Mouse (Mus musculus): ENCODE results near the gene Pappa. TPM values are rescaled to one million over a fixed set of nuclear protein-coding genes. Genes with fewer than 3 reads are reported as not detected.
A peak's percentile ranks its signal among the peaks of the same experiment; 100 is the strongest.

Pappa gene
- polyA plus RNA-seq, 1 experiment, result 4.4 TPM

GRCm38 (mm10) chr4:65124369-65125151 lies 586 bp downstream of the Pappa start:
- TF ChIP-seq CTCF (IDR thresholded peaks at IDR 0.05; ENCODE audit: control insufficient read depth, insufficient read depth, insufficient replicate concordance, low read depth, low read length), result no peak
- no peak for TF ChIP-seq POLR2A (IDR thresholded peaks at IDR 0.05; ENCODE audit: control insufficient read depth, low read depth, low read length)
- H3K27ac ChIP-seq (ENCODE audit: control insufficient read depth, insufficient read depth, low read depth, low read length), result no peak overlapping the region
- 0 out of 2 replicates have a peak, but pooled peaks cover 2% of the 10 kb centered on the region for H3K27me3 ChIP-seq (ENCODE audit: control insufficient read depth, insufficient read depth, low read length)
- peaks cover 14% of the 10 kb centered on the region for H3K4me1 ChIP-seq (ENCODE audit: control insufficient read depth, insufficient read depth, low read length)
- H3K36me3 ChIP-seq (ENCODE audit: control insufficient read depth, insufficient read depth, low read length), result no peaks in the 10 kb centered on the region
- H3K4me3 ChIP-seq (ENCODE audit: control insufficient read depth, low read depth, low read length), result peak overlapping the region; percentile 51

DNA sequence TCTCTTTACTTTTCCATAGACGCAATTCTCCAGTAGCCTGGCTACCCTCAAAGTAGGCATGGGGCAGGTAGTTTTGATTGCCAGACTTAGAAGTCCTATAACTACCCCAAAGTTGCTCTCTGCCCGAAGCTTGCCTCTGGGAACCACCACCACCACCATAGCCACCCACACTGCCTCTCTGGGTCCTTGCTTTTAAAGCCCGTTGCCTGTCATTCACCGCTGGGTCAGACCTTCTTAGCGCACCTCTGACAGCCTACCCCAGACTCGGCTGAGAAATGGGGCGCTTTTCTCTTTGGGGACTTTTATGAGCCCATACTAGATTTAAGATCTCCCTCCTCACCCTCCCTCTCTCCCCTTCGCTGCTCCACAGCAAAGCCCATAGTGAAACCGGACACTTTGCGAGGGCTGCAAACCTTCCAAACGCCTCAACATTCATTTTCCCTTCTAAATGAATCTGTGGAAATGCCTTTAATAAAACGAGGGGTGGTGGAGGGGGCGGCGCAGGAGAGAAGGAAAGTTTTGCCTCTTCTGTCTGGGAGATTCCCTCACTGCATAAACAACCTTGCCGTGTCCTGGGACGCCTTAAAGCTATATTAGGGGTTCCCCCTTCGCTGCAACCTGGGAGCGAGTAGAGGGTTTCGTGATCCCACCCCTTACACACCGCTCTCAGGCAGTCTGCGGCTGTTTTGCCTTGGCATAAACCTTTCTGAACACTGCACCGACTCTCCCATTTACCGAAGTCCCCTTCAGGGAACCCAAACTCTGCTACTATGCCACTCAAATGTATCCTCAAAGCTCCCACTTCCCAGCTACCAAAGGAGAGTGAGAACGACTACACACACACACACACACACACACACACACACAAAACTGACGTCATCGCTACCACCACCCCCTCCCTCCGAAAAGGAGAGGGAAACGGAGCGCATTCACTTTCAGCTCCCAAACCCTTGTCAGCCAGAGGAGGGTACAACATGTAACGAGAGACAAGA lies 1.7 kb downstream of the Pappa start:
- TF ChIP-seq POLR2A (IDR thresholded peaks at IDR 0.05; ENCODE audit: control insufficient read depth, low read depth, low read length) (no peak), CTCF (IDR thresholded peaks at IDR 0.05; ENCODE audit: control insufficient read depth, insufficient read depth, insufficient replicate concordance, low read depth, low read length) (no peak)
- Histone ChIP-seq H3K27me3 (ENCODE audit: control insufficient read depth, insufficient read depth, low read length) (0 out of 2 replicates have a peak, but pooled peaks cover 2% of the 10 kb centered on the region), H3K36me3 (ENCODE audit: control insufficient read depth, insufficient read depth, low read length) (no peaks in the 10 kb centered on the region), H3K4me1 (ENCODE audit: control insufficient read depth, insufficient read depth, low read length) (peaks cover 14% of the 10 kb centered on the region), H3K27ac (ENCODE audit: control insufficient read depth, insufficient read depth, low read depth, low read length) (peak overlapping the region; percentile 42; the same call in 1 of the 2 replicates), H3K4me3 (ENCODE audit: control insufficient read depth, low read depth, low read length) (peak overlapping the region; percentile 62)

GRCm38 (mm10) chr4:65126451-65127290 lies 2.7 kb downstream of the Pappa start:
- H3K27me3 ChIP-seq (ENCODE audit: control insufficient read depth, insufficient read depth, low read length), result 0 out of 2 replicates have a peak, but pooled peaks cover 2% of the 10 kb centered on the region
- H3K36me3 ChIP-seq (ENCODE audit: control insufficient read depth, insufficient read depth, low read length), result no peaks in the 10 kb centered on the region
- TF ChIP-seq CTCF (IDR thresholded peaks at IDR 0.05; ENCODE audit: control insufficient read depth, insufficient read depth, insufficient replicate concordance, low read depth, low read length), result no peak
- TF ChIP-seq POLR2A (IDR thresholded peaks at IDR 0.05; ENCODE audit: control insufficient read depth, low read depth, low read length), result no peak
- H3K4me1 ChIP-seq (ENCODE audit: control insufficient read depth, insufficient read depth, low read length), result peaks cover 14% of the 10 kb centered on the region
- H3K27ac ChIP-seq (ENCODE audit: control insufficient read depth, insufficient read depth, low read depth, low read length), result peak overlapping the region; percentile 12; the same call in 1 of the 2 replicates
- H3K4me3 ChIP-seq (ENCODE audit: control insufficient read depth, low read depth, low read length), result peak overlapping the region; percentile 62

- TF ChIP-seq CTCF (IDR thresholded peaks at IDR 0.05; ENCODE audit: control insufficient read depth, insufficient read depth, insufficient replicate concordance, low read depth, low read length) (no peak), POLR2A (IDR thresholded peaks at IDR 0.05; ENCODE audit: control insufficient read depth, low read depth, low read length) (no peak)
- no peak overlapping the region for H3K27ac ChIP-seq (ENCODE audit: control insufficient read depth, insufficient read depth, low read depth, low read length)
- H3K4me3 ChIP-seq (ENCODE audit: control insufficient read depth, low read depth, low read length), result peak overlapping the region; percentile 37
Measured at GRCm38 (mm10) chr4:65127291-65127590, 3.3 kb downstream of the Pappa start.

GRCm38 (mm10) chr4:65132657-65133056 lies 8.7 kb downstream of the Pappa start:
- TF ChIP-seq CTCF (IDR thresholded peaks at IDR 0.05; ENCODE audit: control insufficient read depth, insufficient read depth, insufficient replicate concordance, low read depth, low read length), result no peak
- TF ChIP-seq POLR2A (IDR thresholded peaks at IDR 0.05; ENCODE audit: control insufficient read depth, low read depth, low read length), result no peak
- H3K27ac ChIP-seq (ENCODE audit: control insufficient read depth, insufficient read depth, low read depth, low read length), result no peak overlapping the region
- H3K4me3 ChIP-seq (ENCODE audit: control insufficient read depth, low read depth, low read length), result no peak overlapping the region
- no peaks in the 10 kb centered on the region for H3K36me3 ChIP-seq (ENCODE audit: control insufficient read depth, insufficient read depth, low read length)
- no peaks in the 10 kb centered on the region for H3K4me1 ChIP-seq (ENCODE audit: control insufficient read depth, insufficient read depth, low read length)
- no peaks in the 10 kb centered on the region for H3K27me3 ChIP-seq (ENCODE audit: control insufficient read depth, insufficient read depth, low read length)

More at GRCm38 (mm10) chr4:65127291-65127590, 3.3 kb downstream of the Pappa start:
- no peaks in the 10 kb centered on the region for H3K36me3 ChIP-seq (ENCODE audit: control insufficient read depth, insufficient read depth, low read length)
- H3K27me3 ChIP-seq (ENCODE audit: control insufficient read depth, insufficient read depth, low read length), result 0 out of 2 replicates have a peak, but pooled peaks cover 2% of the 10 kb centered on the region
- peaks cover 14% of the 10 kb centered on the region for H3K4me1 ChIP-seq (ENCODE audit: control insufficient read depth, insufficient read depth, low read length)

GRCm38 (mm10) chr4:65134358-65134757 lies 10.4 kb downstream of the Pappa start:
- Histone ChIP-seq H3K27me3 (ENCODE audit: control insufficient read depth, insufficient read depth, low read length) (no peaks in the 10 kb centered on the region), H3K36me3 (ENCODE audit: control insufficient read depth, insufficient read depth, low read length) (no peaks in the 10 kb centered on the region), H3K27ac (ENCODE audit: control insufficient read depth, insufficient read depth, low read depth, low read length) (no peak overlapping the region), H3K4me3 (ENCODE audit: control insufficient read depth, low read depth, low read length) (no peak overlapping the region), H3K4me1 (ENCODE audit: control insufficient read depth, insufficient read depth, low read length) (no peaks in the 10 kb centered on the region)
- TF ChIP-seq CTCF (IDR thresholded peaks at IDR 0.05; ENCODE audit: control insufficient read depth, insufficient read depth, insufficient replicate concordance, low read depth, low read length), result no peak
- no peak for TF ChIP-seq POLR2A (IDR thresholded peaks at IDR 0.05; ENCODE audit: control insufficient read depth, low read depth, low read length)
